In the genomic region with DNA sequence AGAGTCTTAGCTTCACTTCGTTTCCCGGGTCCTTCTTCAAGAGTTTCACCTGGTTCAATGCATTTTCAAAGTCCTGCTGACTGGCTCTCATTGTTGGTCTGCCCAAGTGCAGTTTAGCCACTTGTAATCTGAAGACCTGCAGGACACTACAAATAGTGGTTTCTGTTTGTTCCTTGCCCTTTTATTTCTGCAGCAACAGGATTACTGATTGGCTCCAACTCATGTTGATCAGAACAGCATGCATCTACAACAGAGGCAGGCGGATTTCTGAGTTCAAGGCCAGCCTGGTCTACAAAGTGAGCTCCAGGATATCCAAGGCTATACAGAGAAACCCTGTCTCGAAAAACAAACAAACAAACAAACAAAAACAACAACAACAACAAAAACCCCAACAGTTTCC, we compare ENCODE assay signal across 8 mouse cellular contexts. TPM values are rescaled to one million over a fixed set of nuclear protein-coding genes. Genes with fewer than 3 reads are reported as not detected.
A peak's percentile ranks its signal among the peaks of the same experiment; 100 is the strongest.
DNase-seq lines count a peak whose midpoint lies in the region; ATAC-seq and TF ChIP-seq lines count a peak whose summit lies in the region.
"Had no signal": no experiment of that assay in that cellular context is flagged by ENCODE, and none has a peak within 500 bp of the region (broad histone marks: within the 10 kb centered on the region; RNA-seq: fewer than 3 reads in every experiment).

No protein-coding gene starts in this region.

- H3K36me3 ChIP-seq in lung, embryonic 15.5 days = peaks cover 19% of the 10 kb centered on the region
- H3K36me3 ChIP-seq in forebrain, embryonic 10.5 days (replicated peaks) = peaks cover 24% of the 10 kb centered on the region
- peaks cover 23% of the 10 kb centered on the region for H3K36me3 ChIP-seq in limb, embryonic 14.5 days (ENCODE audit: control insufficient read depth, insufficient read depth, low read length)
- H3K36me3 ChIP-seq in stomach, embryonic 15.5 days = peaks cover 18% of the 10 kb centered on the region; the same call in 1 of the 2 replicates

- H3K4me1 ChIP-seq in lung, embryonic 15.5 days = peaks cover 21% of the 10 kb centered on the region
- H3K4me1 ChIP-seq in forebrain, embryonic 10.5 days = peaks cover 22% of the 10 kb centered on the region
- H3K4me1 ChIP-seq in limb, embryonic 14.5 days (ENCODE audit: control insufficient read depth, insufficient read depth, low read length) = peaks cover 14% of the 10 kb centered on the region
- H3K4me1 ChIP-seq in stomach, embryonic 15.5 days = no peaks in the 10 kb centered on the region

- H3K9me3 ChIP-seq in lung, embryonic 15.5 days = no peaks in the 10 kb centered on the region
- H3K9me3 ChIP-seq in forebrain, embryonic 10.5 days = 0 out of 2 replicates have a peak, but pooled peaks cover under 1% of the 10 kb centered on the region
- no peaks in the 10 kb centered on the region for H3K9me3 ChIP-seq in limb, embryonic 14.5 days (ENCODE audit: control insufficient read depth, low read length)
- no peaks in the 10 kb centered on the region for H3K9me3 ChIP-seq in stomach, embryonic 15.5 days

- peak overlapping the region; percentile 63 for H3K4me3 ChIP-seq in lung, embryonic 15.5 days
- H3K4me3 ChIP-seq in forebrain, embryonic 10.5 days = peak overlapping the region; percentile 68
- peak overlapping the region; percentile 67 for H3K4me3 ChIP-seq in limb, embryonic 14.5 days (replicated peaks; ENCODE audit: low read length)
- peak overlapping the region; percentile 63 for H3K4me3 ChIP-seq in stomach, embryonic 15.5 days (replicated peaks)

- 0 out of 2 replicates have a peak overlapping the region, but pooled peaks have one; percentile 8 for H3K27ac ChIP-seq in lung, embryonic 15.5 days
- peak overlapping the region; percentile 91; the same call in 1 of the 2 replicates for H3K27ac ChIP-seq in forebrain, embryonic 10.5 days
- H3K27ac ChIP-seq in limb, embryonic 14.5 days (replicated peaks; ENCODE audit: low read depth, low read length) = peak overlapping the region; percentile 87; the same call in 1 of the 2 replicates
- no peak overlapping the region for H3K27ac ChIP-seq in stomach, embryonic 15.5 days

- peak overlapping the region; percentile 82 for H3K9ac ChIP-seq in lung, embryonic 15.5 days
- H3K9ac ChIP-seq in limb, embryonic 14.5 days (ENCODE audit: low read depth, low read length, severe bottlenecking) = peak overlapping the region; percentile 89
- no peak overlapping the region; the same call in 1 of the 2 replicates for H3K9ac ChIP-seq in stomach, embryonic 15.5 days

- DNase-seq in lung, postnatal 25 days (ENCODE audit: low spot score) = no peak
- DNase-seq in forebrain, embryonic 10.5 days (ENCODE audit: extremely low spot score, low spot score) = no peak
- no peak for DNase-seq in limb, embryonic 14.5 days (ENCODE audit: low spot score)
- DNase-seq in T-cell, adult 2 months (ENCODE audit: low spot score) = no peak
- DNase-seq in gastrocnemius, postnatal 25 days = no peak
- DNase-seq: cerebellum, adult 11-12 months had no signal

- WGBS in lung, embryonic 15.5 days = 52% methylated on average over 4 of the region's 4 CpGs
- WGBS in forebrain, embryonic 10.5 days = 76% methylated on average over 4 of the region's 4 CpGs
- 72% methylated on average over 4 of the region's 4 CpGs for WGBS in limb, embryonic 14.5 days
- 67% methylated on average over 4 of the region's 4 CpGs for WGBS in stomach, embryonic 15.5 days

- peak overlapping the region; percentile 74 for H3K4me2 ChIP-seq in lung, embryonic 15.5 days
- H3K4me2 ChIP-seq in limb, embryonic 14.5 days (replicated peaks; ENCODE audit: low read depth, low read length, severe bottlenecking) = peak overlapping the region; percentile 68
- H3K4me2 ChIP-seq in stomach, embryonic 15.5 days = peak overlapping the region; percentile 62

- ATAC-seq in lung, embryonic 15.5 days (ENCODE audit: borderline replicate concordance, extremely low read depth, low FRiP score, low TSS enrichment) = no peak
- ATAC-seq in limb, embryonic 14.5 days (ENCODE audit: low FRiP score, low read depth) = no peak
- ATAC-seq in stomach, embryonic 15.5 days (ENCODE audit: insufficient read depth, low FRiP score, low read depth) = no peak

- no peak for TF ChIP-seq POLR2A in limb, embryonic 14.5 days (IDR thresholded peaks at IDR 0.05; ENCODE audit: borderline replicate concordance, extremely low read depth, insufficient read depth, insufficient read length)

- no peaks in the 10 kb centered on the region for H3K27me3 ChIP-seq in lung, embryonic 15.5 days
- H3K27me3 ChIP-seq in forebrain, embryonic 10.5 days (ENCODE audit: poor library complexity, severe bottlenecking) = no peaks in the 10 kb centered on the region
- no peaks in the 10 kb centered on the region for H3K27me3 ChIP-seq in limb, embryonic 14.5 days (ENCODE audit: control insufficient read depth, insufficient read depth, low read length)
- no peaks in the 10 kb centered on the region for H3K27me3 ChIP-seq in stomach, embryonic 15.5 days (replicated peaks)

RNA-seq across cellular contexts. Expression of a gene that starts 29.5 kb away (rescaled TPM):
- polyA plus RNA-seq in lung, embryonic 15.5 days (2015; fragmentation: Nextera tagmentation; extraction: Ambion mirVana) = 0.59 and 1.0 TPM in 2 replicates
- 0.11 TPM in 1 of 2 replicates, not detected in the other for polyA plus RNA-seq in forebrain, embryonic 10.5 days (2016; fragmentation: Nextera tagmentation; extraction: Ambion mirVana)
- 0.78 and 0.94 TPM in 2 replicates for polyA plus RNA-seq in limb, embryonic 14.5 days (2012; rRNA removed)
- polyA plus RNA-seq in limb, embryonic 14.5 days (2014; fragmentation: Nextera tagmentation; extraction: Ambion mirVana) = 1.2 TPM in 2 replicates
- polyA plus RNA-seq in stomach, embryonic 15.5 days (2015; fragmentation: Nextera tagmentation; extraction: Ambion mirVana) = 1.2 and 1.7 TPM in 2 replicates
- total RNA-seq in gastrocnemius, postnatal 25 days (2021) = under 1 TPM; 0.75 to 0.90 TPM

RNA-seq across cellular contexts. Expression of a gene that starts 33.8 kb away (rescaled TPM):
- 137 and 144 TPM in 2 replicates for polyA plus RNA-seq in lung, embryonic 15.5 days (2015; fragmentation: Nextera tagmentation; extraction: Ambion mirVana)
- 86.4 and 87.2 TPM in 2 replicates for polyA plus RNA-seq in forebrain, embryonic 10.5 days (2016; fragmentation: Nextera tagmentation; extraction: Ambion mirVana)
- 105 and 112 TPM in 2 replicates for polyA plus RNA-seq in limb, embryonic 14.5 days (2012; rRNA removed)
- 152 and 161 TPM in 2 replicates for polyA plus RNA-seq in limb, embryonic 14.5 days (2014; fragmentation: Nextera tagmentation; extraction: Ambion mirVana)
- polyA plus RNA-seq in stomach, embryonic 15.5 days (2015; fragmentation: Nextera tagmentation; extraction: Ambion mirVana) = 123 and 139 TPM in 2 replicates
- 10 to 100 TPM; 89.0 to 91.1 TPM for total RNA-seq in gastrocnemius, postnatal 25 days (2021)
